Mouse (Mus musculus): Measurements from ENCODE around the gene Nup214.

- TF ChIP-seq CTCF (IDR thresholded peaks at IDR 0.05; ENCODE audit: borderline replicate concordance, insufficient read depth, low read depth, low read length) = no peak
- no peak for TF ChIP-seq POLR2A (IDR thresholded peaks at IDR 0.05; ENCODE audit: borderline replicate concordance, insufficient read depth, low read length)
These were observed 73.1 kb downstream of the Nup214 start for GRCm38 (mm10) chr2:32047323-32047722.
